8 mouse cellular contexts compared by ENCODE assay signal in genomic region chr14:76153003-76153675, GRCm38 (mm10). TPM values are rescaled to one million over a fixed set of nuclear protein-coding genes. Genes with fewer than 3 reads are reported as not detected.
DNase-seq lines count a peak whose midpoint lies in the region; ATAC-seq and TF ChIP-seq lines count a peak whose summit lies in the region.

No protein-coding gene starts in this region.

- DNase-seq in kidney, adult 9 months: no peak
- peak; percentile 24 to 29 for DNase-seq in cerebellum, postnatal 25 days
- no peak for DNase-seq in liver, adult 2 months (ENCODE audit: extremely low read depth, low read depth, low spot score)
- DNase-seq in retina, adult 2 months (ENCODE audit: low read depth, low spot score): peak; percentile 6
- no peak for DNase-seq in urinary bladder, postnatal 14 days (ENCODE audit: low spot score)

- no peaks in the 10 kb centered on the region for H3K27me3 ChIP-seq in kidney, embryonic 14.5 days (ENCODE audit: control insufficient read depth, insufficient read depth, low read length)
- no peaks in the 10 kb centered on the region for H3K27me3 ChIP-seq in heart, embryonic 14.5 days (ENCODE audit: control insufficient read depth, insufficient read depth, low read length)
- no peaks in the 10 kb centered on the region for H3K27me3 ChIP-seq in liver, adult 2 months (ENCODE audit: control insufficient read depth, insufficient read depth, low read length)

- no peaks in the 10 kb centered on the region for H3K79me2 ChIP-seq in liver, adult 2 months (ENCODE audit: control insufficient read depth, insufficient read depth, low read length)

- TF ChIP-seq CTCF in liver, adult 2 months (IDR thresholded peaks at IDR 0.05; ENCODE audit: low read depth, low read length): no peak

- ATAC-seq in kidney, embryonic 14.5 days (ENCODE audit: low FRiP score, low TSS enrichment): peak; percentile 28
- ATAC-seq in CD4-positive, CD25-positive, alpha-beta regulatory T cell, adult 4 months: peak; percentile 57
- ATAC-seq in heart, embryonic 14.5 days (ENCODE audit: insufficient number of reproducible peaks, insufficient read depth, low FRiP score, low read depth): no peak

- H3K9me3 ChIP-seq in kidney, embryonic 14.5 days (ENCODE audit: control insufficient read depth, low read length): no peaks in the 10 kb centered on the region
- H3K9me3 ChIP-seq in heart, embryonic 14.5 days (ENCODE audit: control insufficient read depth, low read length): no peaks in the 10 kb centered on the region

- H3K4me1 ChIP-seq in kidney, embryonic 14.5 days (ENCODE audit: control insufficient read depth, insufficient read depth, low read length): 0 out of 2 replicates have a peak, but pooled peaks cover 4% of the 10 kb centered on the region
- peaks cover 10 to 25% of the 10 kb centered on the region in 2 experiments; a peak in 3 of 4 replicates for H3K4me1 ChIP-seq in heart, embryonic 14.5 days (ENCODE audit: control insufficient read depth in 2 of 2, insufficient read depth in 2 of 2, low read length in 2 of 2)
- H3K4me1 ChIP-seq in liver, adult 2 months (ENCODE audit: control insufficient read depth, insufficient read depth, low read length): peaks cover 10% of the 10 kb centered on the region

- peak overlapping the region; percentile 64 for H3K27ac ChIP-seq in kidney, embryonic 14.5 days (ENCODE audit: low read depth, low read length)
- H3K27ac ChIP-seq in heart, embryonic 14.5 days (replicated peaks in 1 of 2; ENCODE audit: control insufficient read depth in 1 of 2, insufficient read depth in 1 of 2, low read depth in 2 of 2, low read length in 2 of 2): peak overlapping the region; percentile 75 to 98
- no peak overlapping the region for H3K27ac ChIP-seq in liver, adult 2 months (replicated peaks; ENCODE audit: insufficient read depth, low read depth, low read length)

- TF ChIP-seq POLR2A in liver, adult 2 months (IDR thresholded peaks at IDR 0.05; ENCODE audit: extremely low read depth, insufficient read depth, low read length): no peak

- no peaks in the 10 kb centered on the region for H3K36me3 ChIP-seq in kidney, embryonic 14.5 days (ENCODE audit: control insufficient read depth, insufficient read depth, low read length)
- no peaks in the 10 kb centered on the region for H3K36me3 ChIP-seq in heart, embryonic 14.5 days (ENCODE audit: control insufficient read depth, insufficient read depth, low read length)
- no peaks in the 10 kb centered on the region for H3K36me3 ChIP-seq in liver, adult 2 months (ENCODE audit: control insufficient read depth, insufficient read depth, low read length)

- H3K4me3 ChIP-seq in kidney, embryonic 14.5 days (ENCODE audit: low read length): peak overlapping the region; percentile 79
- peak overlapping the region; percentile 80 to 87 for H3K4me3 ChIP-seq in heart, embryonic 14.5 days (ENCODE audit: control insufficient read depth in 1 of 2, insufficient read depth in 1 of 2, low read depth in 1 of 2, low read length in 2 of 2)
- peak overlapping the region; percentile 10; the same call in 1 of the 2 replicates for H3K4me3 ChIP-seq in liver, adult 2 months (ENCODE audit: insufficient read depth, low read depth, low read length)

- H3K9ac ChIP-seq in kidney, embryonic 14.5 days (ENCODE audit: low read depth, low read length): peak overlapping the region; percentile 45; the same call in 1 of the 2 replicates
- peak overlapping the region; percentile 93 for H3K9ac ChIP-seq in heart, embryonic 14.5 days (ENCODE audit: low read length)
- H3K9ac ChIP-seq in liver, adult 2 months (ENCODE audit: low read depth, low read length): no peak overlapping the region

- 2% methylated on average over 24 of the region's 24 CpGs for WGBS in kidney, embryonic 14.5 days
- 3% methylated on average over 24 of the region's 24 CpGs for WGBS in heart, embryonic 14.5 days
- 16% methylated on average over 24 of the region's 24 CpGs for WGBS in liver, adult 2 months

- H3K4me2 ChIP-seq in kidney, embryonic 14.5 days (replicated peaks; ENCODE audit: low read depth, low read length): peak overlapping the region; percentile 65
- peak overlapping the region; percentile 74 for H3K4me2 ChIP-seq in heart, embryonic 14.5 days (ENCODE audit: low read length)

RNA-seq across cellular contexts. Expression of gene Nufip1, which starts 42.4 kb away (rescaled TPM):
- 16.1 and 17.7 TPM in 2 replicates for polyA plus RNA-seq in kidney, embryonic 14.5 days (2014; fragmentation: Nextera tagmentation; extraction: Ambion mirVana)
- 1 to 10 TPM; 6.6 to 8.6 TPM for polyA plus RNA-seq in CD4-positive, CD25-positive, alpha-beta regulatory T cell, adult 4 months (2017; shearing (Covaris generic))
- 7.4 and 8.1 TPM in 2 replicates for polyA plus RNA-seq in heart, embryonic 14.5 days (2014; fragmentation: Nextera tagmentation; extraction: Ambion mirVana)
- total RNA-seq in liver, adult 2 months (2014; rRNA removed): 2.2 and 2.7 TPM in 2 replicates
- 1.9 and 2.0 TPM in 2 replicates for polyA plus RNA-seq in liver, adult 2 months (2012; rRNA removed)

RNA-seq across cellular contexts. Expression of gene Gpalpp1, which starts 42.6 kb away (rescaled TPM):
- 8.5 and 13.3 TPM in 2 replicates for polyA plus RNA-seq in kidney, embryonic 14.5 days (2014; fragmentation: Nextera tagmentation; extraction: Ambion mirVana)
- polyA plus RNA-seq in CD4-positive, CD25-positive, alpha-beta regulatory T cell, adult 4 months (2017; shearing (Covaris generic)): 10 to 100 TPM; 10.7 to 13.2 TPM
- polyA plus RNA-seq in heart, embryonic 14.5 days (2014; fragmentation: Nextera tagmentation; extraction: Ambion mirVana): 11.0 and 12.3 TPM in 2 replicates
- 7.0 and 8.6 TPM in 2 replicates for total RNA-seq in liver, adult 2 months (2014; rRNA removed)
- polyA plus RNA-seq in liver, adult 2 months (2012; rRNA removed): 2.0 and 2.1 TPM in 2 replicates

Comparison
In these comparisons a context has a peak if more than half of its experiments do, and no peak if none do; other contexts are left out.
1. H3K4me3 ChIP-seq: peak in every context shown above with its lines; median percentile 84 in heart, embryonic 14.5 days; 79 in kidney, embryonic 14.5 days; 10 in liver, adult 2 months.
2. DNase-seq: peak in cerebellum, postnatal 25 days (2 of 2) and retina, adult 2 months (single experiment); none in kidney, adult 9 months (single experiment), liver, adult 2 months (single experiment) and urinary bladder, postnatal 14 days (single experiment).